Comparison of ENCODE assay signal across 9 mouse cellular contexts in the genomic region with DNA sequence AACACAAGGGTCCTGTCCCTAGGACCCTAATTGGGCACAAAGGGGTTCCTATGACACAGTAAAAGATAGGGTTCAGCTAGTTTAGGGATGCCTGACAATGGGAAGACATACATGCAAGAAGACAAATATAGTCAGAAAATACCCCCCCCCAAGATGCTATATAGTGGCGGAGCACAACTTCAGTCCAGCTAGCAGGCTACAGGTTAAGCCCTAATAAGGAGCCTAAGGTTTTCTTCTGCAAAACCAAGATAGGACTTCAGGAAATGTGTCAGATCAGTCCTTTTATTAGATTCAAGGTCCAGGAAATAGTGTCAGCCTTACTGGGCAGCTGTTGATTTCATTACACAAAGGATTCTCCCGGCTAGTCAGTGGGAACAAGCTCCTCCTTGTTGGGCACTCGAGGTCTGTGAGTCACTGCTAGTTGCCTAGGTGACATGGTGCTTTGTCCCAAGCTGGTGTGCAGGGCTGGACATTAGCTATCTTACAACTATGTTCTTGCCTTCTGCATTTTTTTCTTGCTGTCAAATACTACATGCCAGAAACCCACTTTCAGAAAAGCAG. TPM values are rescaled to one million over a fixed set of nuclear protein-coding genes. Genes with fewer than 3 reads are reported as not detected.
DNase-seq lines count a peak whose midpoint lies in the region; ATAC-seq and TF ChIP-seq lines count a peak whose summit lies in the region.
"Had no signal": no experiment of that assay in that cellular context is flagged by ENCODE, and none has a peak within 500 bp of the region (broad histone marks: within the 10 kb centered on the region; RNA-seq: fewer than 3 reads in every experiment).

No protein-coding gene starts in this region.

- no peak overlapping the region for H3K4me3 ChIP-seq in liver, embryonic 14.5 days (ENCODE audit: insufficient read depth in 1 of 2, low read depth in 2 of 2, low read length in 2 of 2)
- H3K4me3 ChIP-seq in liver, embryonic 12.5 days = no peak overlapping the region
- H3K4me3 ChIP-seq in embryonic facial prominence, embryonic 11.5 days (ENCODE audit: low read depth, low read length) = no peak overlapping the region
- no peak overlapping the region for H3K4me3 ChIP-seq in heart, embryonic 14.5 days (ENCODE audit: control insufficient read depth in 1 of 2, insufficient read depth in 1 of 2, low read depth in 1 of 2, low read length in 2 of 2)
- H3K4me3 ChIP-seq in midbrain, embryonic 14.5 days (replicated peaks; ENCODE audit: low read depth, low read length) = no peak overlapping the region
- H3K4me3 ChIP-seq in cerebellum, adult 2 months (replicated peaks; ENCODE audit: insufficient read depth, low read depth, low read length) = no peak overlapping the region

- 18% methylated on average over 3 of the region's 3 CpGs for WGBS in liver, embryonic 14.5 days (ENCODE audit: insufficient replicate concordance)
- WGBS in liver, embryonic 12.5 days (ENCODE audit: insufficient replicate concordance) = 24% methylated on average over 3 of the region's 3 CpGs
- 37% methylated on average over 3 of the region's 3 CpGs for WGBS in embryonic facial prominence, embryonic 11.5 days
- 19% methylated on average over 3 of the region's 3 CpGs for WGBS in heart, embryonic 14.5 days
- WGBS in midbrain, embryonic 14.5 days = 23% methylated on average over 3 of the region's 3 CpGs
- whole genome bisulfite sequencing in cerebellum, adult 2 months = 26% methylated on average over 3 of the region's 3 CpGs

- TF ChIP-seq POLR2A in cerebellum, adult 2 months (IDR thresholded peaks at IDR 0.05; ENCODE audit: borderline replicate concordance, insufficient read depth, low read length) = no peak

- H3K4me2 ChIP-seq in liver, embryonic 14.5 days (ENCODE audit: low read depth) = no peak overlapping the region
- H3K4me2 ChIP-seq in liver, embryonic 12.5 days = no peak overlapping the region
- H3K4me2 ChIP-seq in embryonic facial prominence, embryonic 11.5 days (ENCODE audit: low read depth, low read length) = no peak overlapping the region
- no peak overlapping the region for H3K4me2 ChIP-seq in heart, embryonic 14.5 days (ENCODE audit: low read length)
- H3K4me2 ChIP-seq in midbrain, embryonic 14.5 days (ENCODE audit: low read length) = no peak overlapping the region

- peak; percentile 43; the same call in 1 of the 2 replicates for ATAC-seq in liver, embryonic 14.5 days (ENCODE audit: insufficient read depth)
- no peak for ATAC-seq in liver, embryonic 12.5 days
- peak; percentile 52; the same call in 1 of the 2 replicates for ATAC-seq in embryonic facial prominence, embryonic 11.5 days (replicated peaks; ENCODE audit: insufficient number of reproducible peaks, low FRiP score, low TSS enrichment, low read depth)
- peak; percentile 64 for ATAC-seq in heart, embryonic 14.5 days (ENCODE audit: insufficient number of reproducible peaks, insufficient read depth, low FRiP score, low read depth)
- peak; percentile 62; the same call in 1 of the 2 replicates for ATAC-seq in midbrain, embryonic 14.5 days (ENCODE audit: low FRiP score, low TSS enrichment)

- TF ChIP-seq EP300 in liver, embryonic 14.5 days (IDR thresholded peaks at IDR 0.05; ENCODE audit: low read depth) = no peak

- DNase-seq in liver, embryonic 14.5 days (ENCODE audit: low read depth in 3 of 3, low spot score in 3 of 3) = peak in 1 of 3 experiments; percentile 17
- peak; percentile 31 for DNase-seq in embryonic facial prominence, embryonic 11.5 days (ENCODE audit: low spot score)
- DNase-seq in kidney, postnatal 10 days = peak; percentile 66
- peak; percentile 47 for DNase-seq in midbrain, embryonic 14.5 days
- no peak for DNase-seq in cerebellum, adult 2 months
- no peak for DNase-seq in thymus, adult 18-20 months

- H3K27me3 ChIP-seq in liver, embryonic 14.5 days (ENCODE audit: control insufficient read depth, insufficient read depth, low read length) = no peaks in the 10 kb centered on the region
- H3K27me3 ChIP-seq in liver, embryonic 12.5 days (replicated peaks) = no peaks in the 10 kb centered on the region
- no peaks in the 10 kb centered on the region for H3K27me3 ChIP-seq in embryonic facial prominence, embryonic 11.5 days (ENCODE audit: control insufficient read depth, insufficient read depth, low read length)
- no peaks in the 10 kb centered on the region for H3K27me3 ChIP-seq in heart, embryonic 14.5 days (ENCODE audit: control insufficient read depth, insufficient read depth, low read length)
- H3K27me3 ChIP-seq in midbrain, embryonic 14.5 days (ENCODE audit: control insufficient read depth, insufficient read depth, low read length) = no peaks in the 10 kb centered on the region
- H3K27me3 ChIP-seq in cerebellum, adult 2 months (ENCODE audit: control insufficient read depth, insufficient read depth, low read length) = no peaks in the 10 kb centered on the region

- H3K36me3 ChIP-seq in liver, embryonic 14.5 days (replicated peaks; ENCODE audit: control insufficient read depth, insufficient read depth, low read depth) = no peaks in the 10 kb centered on the region
- H3K36me3 ChIP-seq in liver, embryonic 12.5 days = no peaks in the 10 kb centered on the region
- H3K36me3 ChIP-seq in embryonic facial prominence, embryonic 11.5 days (replicated peaks; ENCODE audit: control insufficient read depth, insufficient read depth, low read depth, low read length) = no peaks in the 10 kb centered on the region
- H3K36me3 ChIP-seq in heart, embryonic 14.5 days (ENCODE audit: control insufficient read depth, insufficient read depth, low read length) = no peaks in the 10 kb centered on the region
- H3K36me3 ChIP-seq in midbrain, embryonic 14.5 days (ENCODE audit: control insufficient read depth, insufficient read depth, low read length) = no peaks in the 10 kb centered on the region
- H3K36me3 ChIP-seq: G1E had no signal

- H3K9me3 ChIP-seq in liver, embryonic 14.5 days (ENCODE audit: control insufficient read depth, low read length) = no peaks in the 10 kb centered on the region
- H3K9me3 ChIP-seq in liver, embryonic 12.5 days (replicated peaks) = no peaks in the 10 kb centered on the region
- H3K9me3 ChIP-seq in embryonic facial prominence, embryonic 11.5 days (replicated peaks; ENCODE audit: control insufficient read depth, low read length) = no peaks in the 10 kb centered on the region
- H3K9me3 ChIP-seq in heart, embryonic 14.5 days (ENCODE audit: control insufficient read depth, low read length) = no peaks in the 10 kb centered on the region
- no peaks in the 10 kb centered on the region for H3K9me3 ChIP-seq in midbrain, embryonic 14.5 days (ENCODE audit: control insufficient read depth, low read length)

- TF ChIP-seq CTCF in liver, embryonic 14.5 days (IDR thresholded peaks at IDR 0.05; ENCODE audit: low read depth) = no peak
- no peak for TF ChIP-seq CTCF in cerebellum, adult 2 months (IDR thresholded peaks at IDR 0.05; ENCODE audit: borderline replicate concordance, insufficient read depth, low read depth, low read length)

- H3K27ac ChIP-seq in liver, embryonic 14.5 days = no peak overlapping the region
- no peak overlapping the region for H3K27ac ChIP-seq in liver, embryonic 12.5 days
- H3K27ac ChIP-seq in embryonic facial prominence, embryonic 11.5 days (replicated peaks; ENCODE audit: low read depth, low read length) = no peak overlapping the region
- H3K27ac ChIP-seq in heart, embryonic 14.5 days (replicated peaks in 1 of 2; ENCODE audit: control insufficient read depth in 1 of 2, insufficient read depth in 1 of 2, low read depth in 2 of 2, low read length in 2 of 2) = peak overlapping the region; percentile 22 to 50; a peak in 3 of 4 replicates
- H3K27ac ChIP-seq in midbrain, embryonic 14.5 days (replicated peaks; ENCODE audit: low read depth, low read length) = no peak overlapping the region
- H3K27ac ChIP-seq in cerebellum, adult 2 months (ENCODE audit: insufficient read depth, low read length) = no peak overlapping the region

- H3K4me1 ChIP-seq in liver, embryonic 14.5 days (replicated peaks; ENCODE audit: control insufficient read depth in 2 of 2, insufficient read depth in 2 of 2, low read length in 1 of 2) = no peaks in the 10 kb centered on the region
- no peaks in the 10 kb centered on the region for H3K4me1 ChIP-seq in liver, embryonic 12.5 days
- H3K4me1 ChIP-seq in embryonic facial prominence, embryonic 11.5 days (ENCODE audit: control insufficient read depth, insufficient read depth, low read length) = no peaks in the 10 kb centered on the region
- peaks cover 0 to 2% of the 10 kb centered on the region in 2 experiments; a peak in 2 of 4 replicates for H3K4me1 ChIP-seq in heart, embryonic 14.5 days (ENCODE audit: control insufficient read depth in 2 of 2, insufficient read depth in 2 of 2, low read length in 2 of 2)
- no peaks in the 10 kb centered on the region for H3K4me1 ChIP-seq in midbrain, embryonic 14.5 days (ENCODE audit: control insufficient read depth, insufficient read depth, low read length)
- no peaks in the 10 kb centered on the region for H3K4me1 ChIP-seq in cerebellum, adult 2 months (ENCODE audit: control insufficient read depth, insufficient read depth, low read length)

- no peak overlapping the region for H3K9ac ChIP-seq in liver, embryonic 14.5 days (replicated peaks)
- no peak overlapping the region for H3K9ac ChIP-seq in liver, embryonic 12.5 days
- H3K9ac ChIP-seq in embryonic facial prominence, embryonic 11.5 days (replicated peaks; ENCODE audit: low read length) = no peak overlapping the region
- no peak overlapping the region for H3K9ac ChIP-seq in heart, embryonic 14.5 days (ENCODE audit: low read length)
- no peak overlapping the region for H3K9ac ChIP-seq in midbrain, embryonic 14.5 days (replicated peaks; ENCODE audit: low read length)

RNA-seq across cellular contexts. Expression of a gene that starts 34.9 kb away (rescaled TPM):
- polyA plus RNA-seq in liver, embryonic 14.5 days (2012; rRNA removed) = 1.4 and 1.5 TPM in 2 replicates
- 1.8 and 2.2 TPM in 2 replicates for polyA plus RNA-seq in liver, embryonic 14.5 days (2014; fragmentation: Nextera tagmentation; extraction: Ambion mirVana)
- 3.2 and 3.3 TPM in 2 replicates for polyA plus RNA-seq in liver, embryonic 12.5 days (2016; fragmentation: Nextera tagmentation; extraction: Ambion mirVana)
- 7.2 and 7.4 TPM in 2 replicates for polyA plus RNA-seq in embryonic facial prominence, embryonic 11.5 days (2014; fragmentation: Nextera tagmentation; extraction: Ambion mirVana)
- polyA plus RNA-seq in heart, embryonic 14.5 days (2014; fragmentation: Nextera tagmentation; extraction: Ambion mirVana) = 31.2 and 32.0 TPM in 2 replicates
- polyA plus RNA-seq in midbrain, embryonic 14.5 days (2014; fragmentation: Nextera tagmentation; extraction: Ambion mirVana) = 5.1 and 8.8 TPM in 2 replicates
- polyA plus RNA-seq in cerebellum, adult 2 months (2012; rRNA removed) = 2.8 and 3.2 TPM in 2 replicates

Comparison
In these comparisons a context has a peak if more than half of its experiments do, and no peak if none do; other contexts are left out.
1. DNase-seq: peak in embryonic facial prominence, embryonic 11.5 days (single experiment), kidney, postnatal 10 days (single experiment) and midbrain, embryonic 14.5 days (single experiment); none in cerebellum, adult 2 months (0 of 2) and thymus, adult 18-20 months (0 of 2).
2. H3K27ac ChIP-seq: peak in heart, embryonic 14.5 days (2 of 2); none in liver, embryonic 14.5 days (single experiment), liver, embryonic 12.5 days (single experiment), embryonic facial prominence, embryonic 11.5 days (single experiment), midbrain, embryonic 14.5 days (single experiment) and cerebellum, adult 2 months (single experiment).